Mouse (Mus musculus): ENCODE data around the gene Hdlbp. TPM values are rescaled to one million over a fixed set of nuclear protein-coding genes. Genes with fewer than 3 reads are reported as not detected.

Gene Hdlbp
- polyA plus RNA-seq (2014; fragmentation: Illumina TruSeq; extraction: RNeasy Lipid Tissue Mini Kit (QIAGEN cat#74804); ENCODE audit: low read depth, low replicate concordance) = 195 TPM

GRCm38 (mm10) chr1:93478586-93479475 lies at the start of gene Hdlbp:
Gene Hdlbp (minus strand): TSS chr1:93478815.

GRCm38 (mm10) chr1:93511585-93512350 lies 33.2 kb upstream of the Hdlbp start, which contains the start of gene Farp2:
Gene Farp2 (plus strand): TSS chr1:93512079.

GRCm38 (mm10) chr1:93373665-93374064 lies 105.0 kb downstream of the Hdlbp start, which contains the start of gene Ano7:
Gene Ano7 (plus strand): TSS chr1:93373930.

Other genes starting within 250 kb of the Hdlbp start
- gene Sned1, start 243.0 kb downstream of the Hdlbp start, polyA plus RNA-seq (2014; fragmentation: Illumina TruSeq; extraction: RNeasy Lipid Tissue Mini Kit (QIAGEN cat#74804); ENCODE audit: low read depth, low replicate concordance) = 9.9 TPM
- gene Mterf4, start 172.9 kb downstream of the Hdlbp start, polyA plus RNA-seq (2014; fragmentation: Illumina TruSeq; extraction: RNeasy Lipid Tissue Mini Kit (QIAGEN cat#74804); ENCODE audit: low read depth, low replicate concordance) = 19.5 TPM
- gene Ppp1r7, start 136.0 kb downstream of the Hdlbp start, polyA plus RNA-seq (2014; fragmentation: Illumina TruSeq; extraction: RNeasy Lipid Tissue Mini Kit (QIAGEN cat#74804); ENCODE audit: low read depth, low replicate concordance) = 16.5 TPM
- 3.7 TPM for gene Pask, start 135.3 kb downstream of the Hdlbp start, polyA plus RNA-seq (2014; fragmentation: Illumina TruSeq; extraction: RNeasy Lipid Tissue Mini Kit (QIAGEN cat#74804); ENCODE audit: low read depth, low replicate concordance)
- 0.32 TPM for gene Ano7, start 104.9 kb downstream of the Hdlbp start, polyA plus RNA-seq (2014; fragmentation: Illumina TruSeq; extraction: RNeasy Lipid Tissue Mini Kit (QIAGEN cat#74804); ENCODE audit: low read depth, low replicate concordance)
- 5.4 TPM for gene Farp2, start 33.3 kb upstream of the Hdlbp start, polyA plus RNA-seq (2014; fragmentation: Illumina TruSeq; extraction: RNeasy Lipid Tissue Mini Kit (QIAGEN cat#74804); ENCODE audit: low read depth, low replicate concordance)
- gene Stk25, start 179.8 kb upstream of the Hdlbp start, polyA plus RNA-seq (2014; fragmentation: Illumina TruSeq; extraction: RNeasy Lipid Tissue Mini Kit (QIAGEN cat#74804); ENCODE audit: low read depth, low replicate concordance) = 111 TPM
- 18.8 TPM for gene Bok, start 206.8 kb upstream of the Hdlbp start, polyA plus RNA-seq (2014; fragmentation: Illumina TruSeq; extraction: RNeasy Lipid Tissue Mini Kit (QIAGEN cat#74804); ENCODE audit: low read depth, low replicate concordance)